In genomic region chr7:43712917-43713316, GRCm38 (mm10) we compare ENCODE assay signal across 11 mouse cellular contexts. TPM values are rescaled to one million over a fixed set of nuclear protein-coding genes. Genes with fewer than 3 reads are reported as not detected.
DNase-seq lines count a peak whose midpoint lies in the region; ATAC-seq and TF ChIP-seq lines count a peak whose summit lies in the region.
"Had no signal": no experiment of that assay in that cellular context is flagged by ENCODE, and none has a peak within 500 bp of the region (broad histone marks: within the 10 kb centered on the region; RNA-seq: fewer than 3 reads in every experiment).

No protein-coding gene starts in this region.

- 0 out of 2 replicates have a peak, but pooled peaks cover 3% of the 10 kb centered on the region for H3K4me1 ChIP-seq in kidney, postnatal 0 days (replicated peaks; ENCODE audit: insufficient read depth, low read length)
- H3K4me1 ChIP-seq in limb, embryonic 13.5 days = peaks cover 8% of the 10 kb centered on the region
- H3K4me1 ChIP-seq in neural tube, embryonic 15.5 days = no peaks in the 10 kb centered on the region

- peak overlapping the region; percentile 25 for H3K4me2 ChIP-seq in kidney, postnatal 0 days (ENCODE audit: low read length)
- H3K4me2 ChIP-seq in limb, embryonic 13.5 days (replicated peaks) = peak overlapping the region; percentile 46
- 0 out of 2 replicates have a peak overlapping the region, but pooled peaks have one; percentile 15 for H3K4me2 ChIP-seq in neural tube, embryonic 15.5 days

- no peak for TF ChIP-seq CTCF in kidney, postnatal 0 days (IDR thresholded peaks at IDR 0.05; ENCODE audit: low read depth)

- H3K36me3 ChIP-seq in kidney, postnatal 0 days (ENCODE audit: insufficient read depth, low read length) = no peaks in the 10 kb centered on the region
- H3K36me3 ChIP-seq in limb, embryonic 13.5 days = no peaks in the 10 kb centered on the region
- H3K36me3 ChIP-seq in neural tube, embryonic 15.5 days = no peaks in the 10 kb centered on the region

- no peaks in the 10 kb centered on the region for H3K27me3 ChIP-seq in kidney, postnatal 0 days (ENCODE audit: insufficient read depth, low read length)
- peaks cover 3% of the 10 kb centered on the region; the same call in 1 of the 2 replicates for H3K27me3 ChIP-seq in limb, embryonic 13.5 days
- peaks cover 7% of the 10 kb centered on the region; the same call in 1 of the 2 replicates for H3K27me3 ChIP-seq in neural tube, embryonic 15.5 days (replicated peaks)

- DNase-seq in embryo, embryonic 10.5 days (ENCODE audit: low spot score) = peak; percentile 9
- DNase-seq in embryo, embryonic 10 days (ENCODE audit: low spot score) = no peak
- peak; percentile 2 for DNase-seq in kidney, postnatal 0 days (ENCODE audit: low spot score)
- no peak for DNase-seq in kidney, postnatal 10 days
- DNase-seq in MN1 (ENCODE audit: low spot score) = no peak
- no peak for DNase-seq in urinary bladder, postnatal 25 days (ENCODE audit: low spot score)
- DNase-seq: heart, postnatal 4 days had no signal

- H3K27ac ChIP-seq in kidney, postnatal 0 days = no peak overlapping the region
- H3K27ac ChIP-seq in limb, embryonic 13.5 days = no peak overlapping the region
- no peak overlapping the region for H3K27ac ChIP-seq in neural tube, embryonic 15.5 days (replicated peaks)

- WGBS in kidney, postnatal 0 days = 7% methylated on average over 9 of the region's 9 CpGs
- 8% methylated on average over 8 of the region's 9 CpGs for whole genome bisulfite sequencing in limb, embryonic 13.5 days
- WGBS in neural tube, embryonic 15.5 days = 13% methylated on average over 9 of the region's 9 CpGs

- no peak overlapping the region for H3K9ac ChIP-seq in kidney, postnatal 0 days (ENCODE audit: low read depth, low read length)
- no peak overlapping the region for H3K9ac ChIP-seq in limb, embryonic 13.5 days
- no peak overlapping the region for H3K9ac ChIP-seq in neural tube, embryonic 15.5 days (replicated peaks)

- peak; percentile 25; the same call in 1 of the 2 replicates for ATAC-seq in kidney, postnatal 0 days (replicated peaks; ENCODE audit: low FRiP score, low read depth)
- no peak for ATAC-seq in limb, embryonic 13.5 days (ENCODE audit: low FRiP score, low read depth)
- no peak for ATAC-seq in neural tube, embryonic 15.5 days (ENCODE audit: low FRiP score)
- ATAC-seq: Patski had no signal

- no peaks in the 10 kb centered on the region for H3K9me3 ChIP-seq in kidney, postnatal 0 days (replicated peaks; ENCODE audit: low read length)
- H3K9me3 ChIP-seq in limb, embryonic 13.5 days = no peaks in the 10 kb centered on the region
- no peaks in the 10 kb centered on the region for H3K9me3 ChIP-seq in neural tube, embryonic 15.5 days (replicated peaks)

- H3K4me3 ChIP-seq in kidney, postnatal 0 days (replicated peaks; ENCODE audit: low read depth, low read length) = no peak overlapping the region
- H3K4me3 ChIP-seq in limb, embryonic 13.5 days = no peak overlapping the region
- no peak overlapping the region for H3K4me3 ChIP-seq in neural tube, embryonic 15.5 days (replicated peaks)
- H3K4me3 ChIP-seq: erythroblast, embryonic 14.5 days had no signal

RNA-seq across cellular contexts. Expression of gene Klk13, which starts 0.6 kb away (rescaled TPM):
- 0.14 and 0.17 TPM in 2 replicates for polyA plus RNA-seq in kidney, postnatal 0 days (2015; fragmentation: Nextera tagmentation; extraction: Ambion mirVana)
- 0.37 and 0.79 TPM in 2 replicates for polyA plus RNA-seq in limb, embryonic 13.5 days (2015; fragmentation: Nextera tagmentation; extraction: Ambion mirVana)
- polyA plus RNA-seq in neural tube, embryonic 15.5 days (2015; fragmentation: Nextera tagmentation; extraction: Ambion mirVana) = 0.17 and 0.38 TPM in 2 replicates
- polyA plus RNA-seq: erythroblast, embryonic 14.5 days; Patski had no signal

RNA-seq across cellular contexts. Expression of gene Klk14, which starts 22.7 kb away (rescaled TPM):
- not detected in 2 replicates for polyA plus RNA-seq in kidney, postnatal 0 days (2015; fragmentation: Nextera tagmentation; extraction: Ambion mirVana)
- not detected in 2 replicates for polyA plus RNA-seq in limb, embryonic 13.5 days (2015; fragmentation: Nextera tagmentation; extraction: Ambion mirVana)
- polyA plus RNA-seq in neural tube, embryonic 15.5 days (2015; fragmentation: Nextera tagmentation; extraction: Ambion mirVana) = not detected in 2 replicates
- polyA plus RNA-seq: Patski had no signal

RNA-seq across cellular contexts. Expression of gene Ctu1, which starts 41.1 kb away (rescaled TPM):
- 12.5 and 13.5 TPM in 2 replicates for polyA plus RNA-seq in kidney, postnatal 0 days (2015; fragmentation: Nextera tagmentation; extraction: Ambion mirVana)
- polyA plus RNA-seq in limb, embryonic 13.5 days (2015; fragmentation: Nextera tagmentation; extraction: Ambion mirVana) = 15.0 and 15.2 TPM in 2 replicates
- polyA plus RNA-seq in neural tube, embryonic 15.5 days (2015; fragmentation: Nextera tagmentation; extraction: Ambion mirVana) = 19.9 and 22.3 TPM in 2 replicates

RNA-seq across cellular contexts. Expression of gene Siglece, which starts 53.0 kb away (rescaled TPM):
- 0.59 and 0.68 TPM in 2 replicates for polyA plus RNA-seq in kidney, postnatal 0 days (2015; fragmentation: Nextera tagmentation; extraction: Ambion mirVana)
- polyA plus RNA-seq in limb, embryonic 13.5 days (2015; fragmentation: Nextera tagmentation; extraction: Ambion mirVana) = 0.62 and 0.70 TPM in 2 replicates
- polyA plus RNA-seq in neural tube, embryonic 15.5 days (2015; fragmentation: Nextera tagmentation; extraction: Ambion mirVana) = 0.23 and 0.56 TPM in 2 replicates
- polyA plus RNA-seq: erythroblast, embryonic 14.5 days had no signal

RNA-seq across cellular contexts. Expression of gene Klk12, which starts 55.8 kb away (rescaled TPM):
- polyA plus RNA-seq in kidney, postnatal 0 days (2015; fragmentation: Nextera tagmentation; extraction: Ambion mirVana) = not detected in 2 replicates
- not detected in 2 replicates for polyA plus RNA-seq in limb, embryonic 13.5 days (2015; fragmentation: Nextera tagmentation; extraction: Ambion mirVana)
- not detected in 2 replicates for polyA plus RNA-seq in neural tube, embryonic 15.5 days (2015; fragmentation: Nextera tagmentation; extraction: Ambion mirVana)
- polyA plus RNA-seq: erythroblast, embryonic 14.5 days; Patski had no signal

Comparison
In these comparisons a context has a peak if more than half of its experiments do, and no peak if none do; other contexts are left out.
1. DNase-seq: peak in embryo, embryonic 10.5 days (single experiment) and kidney, postnatal 0 days (single experiment); none in embryo, embryonic 10 days (single experiment), kidney, postnatal 10 days (single experiment), MN1 (single experiment) and urinary bladder, postnatal 25 days (single experiment).
2. Peak in every context shown above with its lines, with median percentiles within 50 percentile points of each other: H3K4me2 ChIP-seq.